Mouse (Mus musculus) heart, postnatal 0 days (tissue): Measurements from ENCODE around the gene Kcnd2.

Experiments
- CTCF ChIP-seq: IDR thresholded peaks from 2 replicates; pipeline ENCODE4 v1.5.1; 2016; ENCODE audit warnings: antibody characterized with exemption, control low read depth, low read depth
- EP300 ChIP-seq: IDR thresholded peaks from 2 replicates; pipeline ENCODE4 v1.6.1; 2016; ENCODE audit warnings: antibody characterized with exemption, low read depth

GRCm38 (mm10) chr6:21692861-21693350 lies 477.6 kb downstream of the Kcnd2 start:
- no peak for TF ChIP-seq CTCF
- no peak for TF ChIP-seq EP300
